Mouse (Mus musculus): ENCODE data around the gene Mpp3. TPM values are rescaled to one million over a fixed set of nuclear protein-coding genes. Genes with fewer than 3 reads are reported as not detected.

Mpp3 gene
- polyA plus RNA-seq, 1 experiment from 2014 or later = 0.72 TPM

DNA sequence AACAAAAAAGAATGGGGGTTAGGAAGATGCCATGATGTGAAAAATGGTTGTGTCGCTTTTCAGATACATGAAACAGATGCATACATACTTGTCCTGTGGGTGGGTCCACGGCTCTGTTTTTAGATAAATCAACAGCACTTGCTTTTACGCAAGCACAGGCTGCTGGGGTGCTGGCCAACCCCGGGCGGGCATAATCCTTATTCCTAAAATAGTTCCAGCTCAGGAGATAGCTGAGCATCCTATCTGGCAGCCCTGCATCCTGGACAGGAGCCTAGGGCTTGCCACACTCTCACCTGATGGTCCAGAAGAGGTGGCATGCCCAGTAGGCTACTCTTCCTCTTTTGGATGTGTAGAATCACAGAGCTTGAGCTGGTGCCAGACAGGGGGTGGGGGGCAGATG lies 78.2 kb downstream of the Mpp3 start:
- Histone ChIP-seq H3K4me2 (ENCODE audit: low read depth, low read length) (no peak overlapping the region), H3K9me3 (ENCODE audit: low read length) (no peaks in the 10 kb centered on the region), H3K9ac (replicated peaks) (no peak overlapping the region), H3K4me1 (ENCODE audit: insufficient read depth) (peaks cover 14% of the 10 kb centered on the region), H3K27me3 (ENCODE audit: insufficient read depth, low read length) (peaks cover 6% of the 10 kb centered on the region; the same call in 1 of the 2 replicates), H3K27ac (ENCODE audit: low read depth) (no peak overlapping the region), H3K36me3 (replicated peaks; ENCODE audit: insufficient read depth, low read length) (no peaks in the 10 kb centered on the region), H3K4me3 (ENCODE audit: low read depth, low read length) (no peak overlapping the region)
- ATAC-seq (no peak), DNase-seq (no peak)
- 71% methylated on average over 5 of the region's 5 CpGs for WGBS (ENCODE audit: insufficient replicate concordance)
- TF ChIP-seq CTCF (IDR thresholded peaks at IDR 0.05; ENCODE audit: low read depth) = no peak
- TF ChIP-seq EP300 (IDR thresholded peaks at IDR 0.05; ENCODE audit: low read depth) = no peak

Other genes with a start within 250 kb of the Mpp3 start
- 0.15 and 0.39 TPM in 2 replicates for gene Etv4, start 243.1 kb downstream of the Mpp3 start, polyA plus RNA-seq (2015; fragmentation: Nextera tagmentation; extraction: Ambion mirVana)
- 0.05 and 0.11 TPM in 2 replicates for gene Meox1, start 134.1 kb downstream of the Mpp3 start, polyA plus RNA-seq (2015; fragmentation: Nextera tagmentation; extraction: Ambion mirVana)
- gene Sost, start 61.4 kb downstream of the Mpp3 start, polyA plus RNA-seq (2015; fragmentation: Nextera tagmentation; extraction: Ambion mirVana) = not detected in 2 replicates
- 0.19 TPM in 1 of 2 replicates, not detected in the other for gene Cfap97d1, start 44.2 kb downstream of the Mpp3 start, polyA plus RNA-seq (2015; fragmentation: Nextera tagmentation; extraction: Ambion mirVana)
- gene Dusp3, start 41.4 kb downstream of the Mpp3 start, polyA plus RNA-seq (2015; fragmentation: Nextera tagmentation; extraction: Ambion mirVana) = 18.4 and 22.7 TPM in 2 replicates
- 1.8 and 2.3 TPM in 2 replicates for gene Cd300lg, start 13.0 kb upstream of the Mpp3 start, polyA plus RNA-seq (2015; fragmentation: Nextera tagmentation; extraction: Ambion mirVana)
- 3.9 and 4.4 TPM in 2 replicates for gene Mpp2, start 60.1 kb upstream of the Mpp3 start, polyA plus RNA-seq (2015; fragmentation: Nextera tagmentation; extraction: Ambion mirVana)
- 0.72 TPM in 1 of 2 replicates, not detected in the other for gene Ppy, start 72.9 kb upstream of the Mpp3 start, polyA plus RNA-seq (2015; fragmentation: Nextera tagmentation; extraction: Ambion mirVana)
- 1.8 TPM in 1 of 2 replicates, not detected in the other for gene Pyy, start 79.4 kb upstream of the Mpp3 start, polyA plus RNA-seq (2015; fragmentation: Nextera tagmentation; extraction: Ambion mirVana)
- 18.5 and 25.1 TPM in 2 replicates for gene Nags, start 117.1 kb upstream of the Mpp3 start, polyA plus RNA-seq (2015; fragmentation: Nextera tagmentation; extraction: Ambion mirVana)
- 5.8 and 6.4 TPM in 2 replicates for gene Tmem101, start 127.9 kb upstream of the Mpp3 start, polyA plus RNA-seq (2015; fragmentation: Nextera tagmentation; extraction: Ambion mirVana)
- gene Lsm12, start 156.8 kb upstream of the Mpp3 start, polyA plus RNA-seq (2015; fragmentation: Nextera tagmentation; extraction: Ambion mirVana) = 52.2 and 55.0 TPM in 2 replicates
- gene G6pc3, start 161.2 kb upstream of the Mpp3 start, polyA plus RNA-seq (2015; fragmentation: Nextera tagmentation; extraction: Ambion mirVana) = 6.7 and 6.8 TPM in 2 replicates
- 17.7 and 17.8 TPM in 2 replicates for gene Hdac5, start 201.7 kb upstream of the Mpp3 start, polyA plus RNA-seq (2015; fragmentation: Nextera tagmentation; extraction: Ambion mirVana)
- 4.7 and 4.9 TPM in 2 replicates for gene BC030867, start 220.4 kb upstream of the Mpp3 start, polyA plus RNA-seq (2015; fragmentation: Nextera tagmentation; extraction: Ambion mirVana)
- gene Asb16, start 240.3 kb upstream of the Mpp3 start, polyA plus RNA-seq (2015; fragmentation: Nextera tagmentation; extraction: Ambion mirVana) = not detected in 2 replicates